Mouse (Mus musculus): Measurements from ENCODE around the gene Polr3h.
A peak's percentile ranks its signal among the peaks of the same experiment; 100 is the strongest.
"Not testable (repeated sequence)": the region's sequence is repeated elsewhere in the genome, so short reads cannot be mapped to it uniquely, and the experiment has no call there.

The Polr3h gene

DNA sequence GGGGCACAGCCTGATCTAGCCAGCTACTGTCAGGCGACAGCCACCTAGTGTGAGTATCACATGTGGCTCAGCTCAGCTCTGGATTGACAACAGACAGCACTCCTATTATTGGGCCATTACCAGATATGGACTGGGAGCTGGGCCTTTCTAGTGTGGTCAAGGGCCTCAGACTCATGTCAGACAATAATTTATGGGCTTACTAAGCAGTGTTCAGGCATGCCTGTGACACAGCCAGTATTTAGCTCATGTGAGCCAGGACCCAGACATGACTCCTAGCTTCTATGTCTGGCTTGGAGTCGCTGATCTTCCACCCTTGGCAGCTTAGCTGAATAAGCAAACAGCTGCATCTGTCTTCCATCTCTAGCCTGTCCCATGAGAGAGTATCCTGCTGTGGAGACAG, 13.5 kb downstream of the Polr3h start:
- no peak for DNase-seq

DNA sequence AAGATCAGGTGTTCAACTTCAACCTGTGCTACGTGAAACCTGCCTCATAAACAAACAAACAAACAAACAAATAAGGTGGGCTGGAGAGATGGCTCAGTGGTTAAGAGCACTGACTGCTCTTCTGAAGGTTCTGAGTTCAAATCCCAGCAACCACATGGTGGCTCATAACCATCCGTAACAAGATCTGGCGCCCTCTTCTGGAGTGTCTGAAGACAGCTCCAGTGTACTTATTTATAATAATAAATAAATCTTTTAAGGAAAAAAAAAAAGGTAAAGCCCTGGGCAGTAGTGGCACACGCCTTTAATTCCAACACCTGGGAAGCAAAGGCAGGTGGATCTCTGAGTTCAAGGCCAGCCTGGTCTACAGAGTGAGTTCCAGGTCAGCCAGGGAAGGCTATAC, 17.3 kb downstream of the Polr3h start:
- not testable (repeated sequence) for DNase-seq

DNA sequence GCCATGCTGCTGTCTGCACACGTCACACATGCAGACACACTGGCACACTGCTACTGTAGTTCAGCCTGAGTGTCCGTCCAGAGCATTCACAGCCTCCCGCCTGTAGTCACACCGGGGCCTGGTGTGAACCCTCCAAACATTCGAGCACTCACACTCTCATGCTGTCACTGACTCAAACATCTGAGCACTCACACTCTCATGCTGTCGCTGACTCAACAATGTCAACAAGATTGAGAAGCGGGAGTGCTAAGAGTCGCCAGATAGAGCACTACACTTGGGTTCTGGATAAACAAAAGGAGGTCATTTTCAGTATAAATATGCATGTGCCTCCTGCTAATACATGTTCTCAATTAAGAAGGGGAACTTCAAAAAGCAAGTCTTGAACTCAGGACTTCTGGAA, 18.1 kb downstream of the Polr3h start:
- no peak for DNase-seq

DNA sequence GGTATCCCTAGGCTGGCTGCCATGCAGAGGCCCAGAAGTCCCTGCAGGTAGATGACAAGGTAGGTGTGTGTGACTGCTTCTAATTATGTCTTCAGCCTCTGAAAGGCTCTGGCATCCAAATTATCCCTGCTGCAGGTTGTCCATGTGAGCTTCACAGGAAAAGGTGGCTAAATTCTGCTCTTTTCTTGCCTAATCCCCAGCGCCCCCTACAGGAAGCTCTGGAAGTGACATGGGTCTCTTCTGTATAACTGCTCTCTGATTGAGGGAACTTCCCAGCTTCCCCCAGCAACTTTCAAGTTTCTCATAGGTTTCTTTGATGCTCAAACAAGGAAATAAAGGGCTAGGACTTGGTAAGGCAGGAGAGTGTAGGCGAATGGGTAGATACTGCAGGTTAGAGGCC, 21.1 kb downstream of the Polr3h start:
- peak; percentile 90 for DNase-seq

DNA sequence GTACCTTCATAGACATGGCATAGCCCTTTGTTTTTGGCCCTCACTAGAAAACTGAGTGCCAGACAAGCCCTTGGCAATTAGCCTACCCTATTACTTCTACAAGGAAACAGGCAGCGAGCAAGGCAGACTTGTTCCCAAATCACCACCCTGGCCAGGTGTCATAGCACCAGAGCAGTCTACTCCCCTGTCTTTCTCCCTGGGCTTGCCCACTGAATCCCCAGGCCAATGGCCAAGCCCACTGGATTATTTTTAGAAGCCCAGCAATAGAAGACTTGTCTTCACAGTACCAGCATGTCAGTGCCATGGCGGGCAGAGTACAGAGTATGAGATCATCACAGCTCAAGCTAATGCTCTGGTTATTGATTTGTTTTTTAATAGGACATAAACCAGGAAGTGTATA, 27.3 kb downstream of the Polr3h start:
- no peak for DNase-seq

DNA sequence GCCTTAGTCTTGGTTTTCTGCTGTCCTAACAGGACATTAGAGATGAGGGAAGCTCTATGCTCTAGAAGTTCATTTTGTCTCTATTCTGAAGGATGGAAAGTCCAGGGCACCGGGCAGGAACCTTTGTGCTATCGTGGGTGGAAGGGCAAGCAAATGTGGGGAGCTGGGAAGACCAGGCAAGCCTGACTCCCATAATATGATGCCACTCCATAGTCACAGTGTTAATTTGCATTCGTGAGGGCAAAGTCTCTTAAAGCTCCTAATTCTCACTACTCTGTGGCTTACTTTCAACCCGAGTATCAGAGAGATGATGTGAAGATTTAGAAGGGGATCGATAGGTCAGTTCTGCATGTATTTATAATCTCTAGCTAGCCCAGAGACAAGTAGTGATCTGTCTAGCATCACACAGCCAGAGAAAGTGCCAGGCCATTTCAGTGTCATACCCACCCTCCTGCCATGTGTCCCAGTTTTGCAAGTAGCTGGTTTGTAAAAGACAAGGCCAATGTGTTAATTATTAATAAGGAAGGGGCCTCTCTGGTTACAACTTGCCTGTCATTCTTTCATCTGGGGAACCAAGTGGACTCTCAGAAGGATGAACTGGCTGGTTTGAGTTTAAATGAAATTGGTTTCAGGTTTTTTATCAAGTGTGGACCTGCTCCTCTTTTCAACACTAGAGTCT, 28.3 kb downstream of the Polr3h start:
- no peak for DNase-seq

DNA sequence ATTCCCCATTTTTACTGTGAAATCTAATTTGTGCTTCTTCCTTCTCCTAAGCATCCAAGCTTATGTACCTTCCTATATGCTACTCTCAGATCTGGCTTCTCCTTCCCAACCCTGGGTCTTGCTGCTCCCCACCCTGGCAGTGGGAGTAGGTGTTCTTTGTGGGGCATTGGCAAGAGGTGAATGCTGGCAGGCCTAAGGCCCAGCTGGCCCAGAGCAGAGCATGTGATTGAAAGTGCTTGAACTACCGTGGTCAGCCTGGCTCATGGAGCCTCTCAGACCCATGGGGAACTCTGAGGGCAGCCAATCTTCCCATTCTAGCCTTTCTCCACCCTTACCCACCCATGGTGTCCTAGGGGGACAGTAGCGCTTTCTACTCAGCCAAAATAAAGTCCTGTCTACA, 29.6 kb downstream of the Polr3h start:
- DNase-seq, result no peak

DNA sequence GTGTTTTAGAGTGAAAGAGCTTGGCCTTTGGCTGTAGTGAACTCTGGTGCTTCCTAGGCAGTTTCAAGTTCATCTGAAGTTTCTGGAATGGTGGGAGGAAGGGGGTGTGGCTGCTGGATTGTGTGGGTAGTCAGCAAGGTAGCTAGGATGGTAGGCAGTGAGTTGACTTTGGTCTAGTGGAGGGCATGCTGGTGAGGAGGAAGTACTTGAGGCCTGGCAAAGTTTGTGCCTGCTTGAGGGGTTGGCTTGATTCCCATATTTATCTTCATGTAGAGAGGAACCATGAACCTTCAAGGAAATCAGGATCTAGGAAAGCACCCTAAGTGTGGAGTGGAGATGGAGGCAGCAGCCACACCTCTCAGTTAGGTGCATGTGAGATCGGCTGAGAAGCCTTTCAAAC, 32.0 kb downstream of the Polr3h start:
- DNase-seq, result no peak

DNA sequence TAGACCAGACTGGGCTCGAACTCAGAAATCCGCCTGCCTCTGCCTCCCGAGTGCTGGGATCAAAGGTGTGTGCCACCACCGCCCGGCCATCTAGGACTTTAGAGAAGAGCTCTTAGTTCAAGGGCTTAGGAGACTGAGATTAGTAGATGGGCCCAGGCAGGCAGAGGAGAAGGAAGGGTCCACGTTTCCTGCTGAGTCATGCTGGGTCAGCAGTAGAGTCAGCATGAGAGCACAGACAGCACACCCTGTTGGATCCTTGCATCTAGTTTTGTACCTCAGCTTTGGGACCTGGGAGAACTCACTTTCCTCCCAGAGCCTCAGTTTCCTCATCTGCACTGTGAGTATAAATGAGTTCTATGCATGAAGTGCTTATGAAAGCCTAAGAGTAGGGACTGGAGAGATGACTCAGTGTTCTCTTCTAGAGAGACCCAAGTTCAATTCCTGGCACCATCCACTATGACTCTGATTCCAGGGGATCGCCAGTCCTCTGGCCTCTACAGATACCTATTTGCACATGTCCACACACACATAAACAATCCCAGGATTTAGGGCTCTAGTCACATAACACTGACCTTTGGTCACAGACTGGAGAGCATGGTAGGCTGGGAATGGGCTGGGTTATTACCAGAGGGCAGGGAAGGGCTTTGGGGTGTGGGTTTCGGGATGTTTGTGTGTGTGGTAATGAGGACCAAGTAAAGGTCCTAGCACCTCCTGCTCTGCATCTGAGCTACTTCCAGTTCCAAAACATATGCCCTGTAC, 34.0 kb downstream of the Polr3h start:
- DNase-seq, result no peak

DNA sequence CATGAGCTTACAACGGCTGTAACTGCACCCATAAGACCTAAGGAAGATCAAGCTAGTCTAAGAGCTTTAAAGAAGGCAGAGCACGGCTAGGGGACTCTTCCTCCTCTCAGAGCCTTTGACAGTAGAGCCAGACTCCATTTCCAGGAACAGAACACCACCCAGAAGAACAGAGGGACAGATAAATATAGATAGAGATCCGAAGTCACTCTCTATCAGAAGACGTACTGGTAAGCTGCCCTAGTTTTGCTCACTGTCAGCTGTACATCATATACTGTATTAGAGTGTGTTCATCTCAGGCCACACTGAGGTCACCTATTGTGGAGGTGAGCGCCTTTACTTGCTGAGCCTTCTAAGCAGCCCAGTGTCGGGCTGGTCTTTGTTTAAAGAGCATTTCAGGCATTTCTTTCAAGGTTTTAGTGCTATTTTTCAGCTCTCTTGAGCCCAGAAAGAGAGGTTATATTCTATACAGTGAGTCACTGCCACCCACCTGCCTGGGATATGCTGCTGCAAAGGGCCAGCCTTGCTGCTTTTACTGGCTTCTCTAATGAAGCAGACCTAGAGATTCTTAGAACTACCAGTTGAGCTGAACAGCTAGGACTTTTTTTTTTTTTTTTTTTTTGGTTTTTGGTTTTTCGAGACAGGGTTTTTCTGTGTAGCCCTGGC, 34.8 kb downstream of the Polr3h start:
- DNase-seq, result no peak

DNA sequence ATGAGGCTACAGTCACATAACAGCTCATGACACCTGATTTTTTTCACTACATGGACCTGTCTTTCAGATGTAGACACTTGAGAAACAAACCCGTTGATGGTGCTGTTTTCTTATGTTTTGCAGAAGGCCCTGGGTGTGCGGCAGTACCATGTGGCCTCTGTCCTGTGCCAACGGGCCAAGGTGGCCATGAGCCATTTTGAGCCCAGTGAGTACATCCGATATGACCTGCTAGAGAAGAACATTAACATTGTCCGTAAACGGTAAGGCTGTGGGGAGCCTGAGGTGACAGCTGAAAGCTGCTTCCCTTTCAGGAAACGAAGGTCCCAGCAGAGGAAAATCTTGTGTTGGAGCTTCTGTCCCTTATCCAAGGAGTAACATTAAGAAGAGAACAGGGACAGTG, 36.9 kb downstream of the Polr3h start:
- DNase-seq, result no peak

DNA sequence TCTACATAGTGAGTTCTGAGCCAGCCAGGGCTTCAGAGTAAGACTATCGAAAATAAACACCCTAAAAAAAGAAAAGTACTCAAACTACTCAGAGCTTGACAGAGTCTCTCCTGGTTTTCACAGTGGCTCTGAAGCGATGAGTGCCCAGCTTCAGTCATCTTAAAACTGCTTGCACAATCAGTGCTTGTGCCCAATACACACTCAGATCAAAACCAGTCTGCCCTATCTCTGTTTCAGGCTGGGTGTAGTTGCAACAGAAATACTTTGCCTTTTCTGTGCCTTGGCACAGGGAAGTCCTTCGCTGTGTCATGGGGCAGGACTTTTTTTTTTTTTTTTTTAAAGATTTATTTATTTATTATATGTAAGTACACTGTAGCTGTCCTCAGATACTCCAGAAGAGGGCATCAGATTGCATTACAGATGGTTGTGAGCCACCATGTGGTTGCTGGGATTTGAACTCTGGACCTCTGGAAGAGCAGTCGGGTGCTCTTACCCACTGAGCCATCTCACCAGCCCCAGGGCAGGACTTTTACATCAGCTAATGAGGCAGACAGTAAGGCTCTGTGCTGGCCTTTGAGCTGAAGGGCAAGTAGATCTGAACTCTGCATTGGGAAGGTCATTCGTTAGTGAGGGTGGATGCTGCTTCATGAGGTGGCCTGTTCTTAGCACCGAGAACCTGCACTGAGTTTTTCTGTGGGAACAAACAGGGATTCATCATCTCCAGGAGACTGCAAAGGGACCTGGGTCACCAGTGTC, 39.1 kb downstream of the Polr3h start:
- DNase-seq, result no peak

DNA sequence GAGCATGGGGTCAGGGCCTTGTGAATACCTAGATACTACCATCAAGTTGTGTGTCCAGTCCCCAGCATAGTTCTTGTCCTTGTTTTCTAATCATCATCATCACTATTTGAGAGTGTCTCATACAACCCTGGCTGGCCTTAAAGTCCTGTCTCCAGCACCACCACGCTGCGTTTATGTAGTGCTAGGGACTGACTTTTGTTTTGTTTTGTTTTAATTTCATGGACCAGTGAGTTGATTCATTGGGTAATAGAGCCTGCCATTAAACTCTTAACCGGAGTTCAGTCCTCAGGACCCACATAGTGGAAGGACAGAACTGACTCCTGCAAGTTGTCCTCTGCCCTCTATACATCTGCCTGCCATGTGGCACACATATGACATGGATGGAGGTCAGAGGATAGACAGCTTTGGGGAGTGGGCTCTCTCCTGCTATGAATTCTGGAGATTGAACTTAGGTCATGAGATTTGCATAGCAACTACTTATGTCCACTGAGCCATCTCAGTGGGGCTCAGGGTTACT, 40.6 kb downstream of the Polr3h start:
- DNase-seq, result no peak

DNA sequence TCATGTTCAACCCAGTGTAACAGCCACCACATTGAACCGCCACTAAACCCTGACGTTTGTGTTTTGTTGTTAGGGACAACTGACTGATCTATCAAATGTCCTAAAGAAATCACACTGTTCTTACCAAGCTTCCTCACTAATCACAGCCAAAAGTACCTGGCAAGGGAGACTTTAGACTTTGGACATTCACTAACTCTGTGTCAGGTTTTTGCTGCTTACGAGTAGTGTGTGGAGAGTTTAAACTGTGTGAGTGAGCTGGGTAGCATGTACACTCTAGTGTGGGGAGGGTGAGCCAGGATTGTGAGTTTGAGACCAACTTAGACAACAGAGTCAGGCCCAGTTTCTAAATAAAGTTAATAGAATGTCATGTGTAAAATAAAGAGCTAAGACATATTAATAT, 43.7 kb downstream of the Polr3h start:
- DNase-seq, result no peak

DNA sequence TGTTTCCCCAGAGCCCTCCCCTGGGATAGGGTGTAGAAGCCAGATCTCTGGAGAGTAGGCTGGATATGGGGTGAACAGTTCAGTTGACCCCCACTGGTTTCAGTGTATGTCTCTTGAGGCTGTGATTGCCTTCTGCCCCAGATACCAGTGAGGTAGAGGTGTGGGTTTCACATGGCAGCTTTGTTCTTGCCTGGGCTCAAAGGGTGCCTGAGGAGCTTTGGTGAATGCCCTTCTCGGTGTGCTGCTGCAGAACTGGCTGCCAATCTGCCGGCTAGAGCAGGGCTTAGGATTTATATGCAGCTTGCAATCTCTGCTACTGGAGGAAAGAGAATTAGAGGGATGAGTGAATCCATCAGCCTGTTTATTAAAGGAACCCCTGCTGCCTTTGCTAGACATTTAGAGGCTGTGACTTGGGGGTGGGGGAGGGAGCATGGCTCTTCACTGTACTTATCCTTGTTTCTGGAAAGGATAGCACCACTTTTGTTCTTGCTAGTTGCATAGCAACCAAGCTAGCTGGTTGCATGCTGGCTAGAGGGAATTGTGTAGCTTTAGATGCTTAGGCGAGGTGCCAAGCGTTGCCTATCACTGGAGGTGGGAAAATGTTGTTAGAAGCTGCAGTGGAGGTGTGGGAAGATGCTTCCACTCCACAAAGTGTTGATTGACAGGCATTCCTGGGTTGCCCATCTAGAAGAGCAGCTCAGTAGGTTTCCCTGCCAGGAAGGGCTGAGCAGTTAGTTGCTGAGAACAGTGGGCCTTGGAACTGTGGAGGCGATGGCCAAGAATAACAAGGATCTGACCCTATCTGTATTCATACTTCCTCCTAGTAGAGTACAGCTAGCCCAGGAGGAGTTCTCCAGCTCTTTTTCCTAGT, 46.3 kb downstream of the Polr3h start:
- no peak for DNase-seq

DNA sequence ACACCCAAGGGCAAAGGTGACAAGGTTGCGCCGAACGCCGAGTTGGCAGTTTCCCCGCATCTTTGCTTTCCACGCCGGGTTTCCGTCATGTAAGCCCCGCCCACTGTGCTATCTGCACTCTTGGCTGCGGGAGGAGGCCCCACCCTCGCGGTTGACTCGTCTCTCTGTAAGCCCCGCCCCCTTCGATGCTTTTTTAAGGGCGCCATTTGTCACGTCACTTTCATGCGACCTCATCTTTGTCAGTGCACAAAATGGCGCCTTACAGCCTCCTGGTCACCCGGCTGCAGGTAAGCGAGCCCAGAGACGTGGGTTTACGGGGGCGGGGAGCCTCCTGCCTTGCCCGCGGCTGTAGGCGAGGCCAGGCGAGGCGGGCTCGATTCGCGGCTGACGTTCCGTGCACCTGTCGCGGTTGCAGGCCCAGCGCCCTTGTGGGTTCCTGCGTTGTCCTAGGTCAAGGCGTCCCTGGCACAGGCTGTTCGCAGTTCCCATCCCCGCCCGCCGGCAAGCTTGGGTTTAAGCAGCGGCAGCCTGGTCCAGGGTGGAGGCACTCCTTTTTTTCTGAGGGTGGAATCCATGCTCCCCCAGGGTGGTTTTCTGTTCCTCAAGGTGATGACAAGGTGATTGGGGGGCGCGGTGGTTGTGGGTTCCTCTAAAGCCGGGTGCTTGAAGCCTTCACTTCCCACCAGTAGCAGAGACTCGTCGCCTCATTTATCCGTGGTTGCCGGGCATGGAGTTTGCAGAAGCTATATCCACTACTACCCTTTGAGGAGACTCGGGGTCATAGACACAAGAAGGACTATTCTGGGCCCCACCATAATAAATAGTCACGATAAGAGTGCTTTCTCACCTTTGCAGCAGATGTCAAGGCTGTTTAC, 53.5 kb downstream of the Polr3h start, which contains the start of gene Aco2:
Aco2 (plus strand) TSS at position 48 of the 875 bp plus-strand sequence.
- DNase-seq, result peak; percentile 99

DNA sequence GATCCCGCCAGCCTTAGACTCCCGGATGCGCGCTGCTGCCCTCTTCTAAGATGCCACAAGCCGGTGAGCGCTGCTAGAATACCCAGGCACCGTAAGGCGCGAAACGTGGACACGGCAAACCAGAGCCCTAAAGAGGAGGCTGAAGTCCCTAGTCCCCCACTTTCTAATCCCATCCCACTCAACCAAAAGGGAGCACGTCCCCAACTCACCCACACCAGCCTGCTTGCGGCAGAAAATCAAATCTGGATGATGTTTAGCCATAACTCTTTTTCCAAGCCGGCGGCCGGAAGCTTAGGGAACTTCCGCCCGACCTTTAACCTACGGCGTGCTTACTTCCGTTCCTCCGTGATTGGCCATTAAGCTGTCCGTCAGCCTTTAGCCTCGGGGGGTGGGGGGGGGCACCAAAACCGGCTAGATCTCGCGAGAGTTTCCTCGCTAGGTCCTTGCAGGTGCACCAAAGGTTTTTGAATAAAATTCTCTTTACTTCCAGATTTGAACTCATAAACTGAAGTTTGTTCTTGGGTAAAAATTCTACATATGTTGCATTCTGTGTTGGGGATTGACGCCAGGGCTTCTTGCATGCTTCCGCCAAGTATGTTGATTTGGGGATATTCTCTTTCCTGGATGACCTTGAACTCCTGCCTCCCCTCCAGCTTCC, 54.3 kb downstream of the Polr3h start, which contains the start of gene Phf5a:
Phf5a (minus strand) TSS at position 308 of the 658 bp plus-strand sequence.
- DNase-seq, result peak; percentile 86

DNA sequence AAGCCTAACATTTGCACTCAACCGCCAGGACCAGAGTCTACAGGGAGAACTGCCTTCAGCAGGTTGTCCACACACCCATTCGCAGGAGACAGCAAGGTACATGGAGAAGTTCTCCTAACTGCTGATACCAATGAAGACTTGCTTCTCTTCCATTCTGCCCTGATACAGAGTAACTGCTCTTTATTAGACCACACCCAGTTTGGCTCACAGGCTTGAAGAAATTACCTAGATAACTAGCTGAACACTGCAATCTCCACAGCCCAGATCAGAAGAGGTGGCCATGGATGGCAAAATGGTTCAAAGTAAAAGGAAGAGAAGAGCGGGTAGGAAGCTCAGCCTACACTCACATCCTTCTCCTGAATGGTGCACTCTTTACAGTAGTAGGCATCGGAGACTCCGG, 56.1 kb downstream of the Polr3h start:
- no peak for DNase-seq

DNA sequence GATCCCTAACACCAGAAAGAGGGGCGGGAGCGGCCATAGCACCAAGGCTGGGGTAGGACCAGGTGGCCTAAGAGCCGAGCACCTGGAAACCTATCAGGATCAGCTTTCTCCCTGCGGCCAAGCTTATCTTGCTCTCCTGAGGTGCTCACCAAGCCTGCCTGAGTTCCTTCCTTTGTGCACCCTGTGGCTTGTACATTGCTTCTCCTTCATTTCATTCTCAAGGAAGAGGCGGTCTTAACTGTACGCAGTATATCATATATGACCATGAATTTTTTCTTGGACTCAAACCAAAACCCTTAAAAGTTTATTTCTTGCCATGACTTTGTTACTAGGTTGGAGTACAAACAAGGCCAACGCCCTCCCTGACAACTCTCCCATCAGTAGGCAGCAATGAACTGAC, 61.8 kb downstream of the Polr3h start:
- DNase-seq, result no peak

DNA sequence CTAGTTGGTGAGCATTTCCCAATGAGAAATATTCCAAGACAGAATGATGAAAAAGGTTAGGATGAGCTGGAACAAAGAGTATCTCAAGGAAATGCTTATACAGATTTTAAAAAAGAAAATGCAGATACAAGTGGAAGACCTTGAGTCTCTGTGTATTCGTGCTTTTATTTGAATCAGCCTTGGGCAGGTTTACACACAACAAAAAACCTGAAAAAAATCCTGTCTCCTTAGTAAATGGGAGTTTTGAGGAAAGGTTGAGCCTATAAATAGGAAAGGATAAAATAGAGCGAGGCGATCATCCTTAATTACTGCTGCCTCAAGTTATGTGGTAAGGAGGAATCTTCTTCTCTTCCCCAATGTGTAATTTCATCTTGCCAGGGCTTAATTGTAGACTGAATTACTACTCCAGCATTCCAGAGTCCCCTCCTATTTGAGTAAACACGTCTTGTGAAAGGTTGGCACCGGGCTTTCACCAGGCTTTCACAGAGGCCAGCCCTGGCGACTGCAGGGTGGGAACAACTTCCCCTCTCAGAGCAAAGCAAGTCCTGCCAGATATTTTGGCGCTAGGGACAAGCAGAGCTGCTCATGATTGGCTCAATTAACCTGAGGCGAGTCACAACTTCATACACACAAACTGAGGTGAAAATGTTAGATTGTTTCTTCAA, 65.4 kb downstream of the Polr3h start:
- no peak for DNase-seq
